Mouse (Mus musculus): ENCODE data around the gene Slc8a1. TPM values are rescaled to one million over a fixed set of nuclear protein-coding genes. Genes with fewer than 3 reads are reported as not detected.

The Slc8a1 gene
- 0.96 and 1.4 TPM in 2 replicates for polyA plus RNA-seq (2012; ENCODE audit: insufficient read depth, insufficient read length, missing spikeins)

GRCm38 (mm10) chr17:81738311-81738755, at the start of gene Slc8a1:
Slc8a1 (minus strand) TSS chr17:81738377.
- Histone ChIP-seq H3K4me1 (ENCODE audit: control insufficient read depth, insufficient read depth, insufficient read length, low read length) (no peaks in the 10 kb centered on the region), H3K27ac (replicated peaks; ENCODE audit: low read depth, low read length) (no peak within 1 kb of the TSS), H3K4me3 (ENCODE audit: insufficient read depth, low read depth, low read length) (no peak within 1 kb of the TSS)

GRCm38 (mm10) chr17:81787350-81787749, 49.2 kb upstream of the Slc8a1 start:
- Histone ChIP-seq H3K4me1 (ENCODE audit: control insufficient read depth, insufficient read depth, insufficient read length, low read length) (no peaks in the 10 kb centered on the region), H3K4me3 (ENCODE audit: insufficient read depth, low read depth, low read length) (no peak overlapping the region), H3K27ac (replicated peaks; ENCODE audit: low read depth, low read length) (no peak overlapping the region)

- no peak overlapping the region for H3K4me3 ChIP-seq (ENCODE audit: insufficient read depth, low read depth, low read length)
- no peak overlapping the region for H3K27ac ChIP-seq (replicated peaks; ENCODE audit: low read depth, low read length)
- H3K4me1 ChIP-seq (ENCODE audit: control insufficient read depth, insufficient read depth, insufficient read length, low read length): no peaks in the 10 kb centered on the region
These were observed 44.1 kb upstream of the Slc8a1 start for GRCm38 (mm10) chr17:81782326-81782725.

GRCm38 (mm10) chr17:81781491-81781890, 43.3 kb upstream of the Slc8a1 start:
- Histone ChIP-seq H3K27ac (replicated peaks; ENCODE audit: low read depth, low read length) (no peak overlapping the region), H3K4me3 (ENCODE audit: insufficient read depth, low read depth, low read length) (no peak overlapping the region), H3K4me1 (ENCODE audit: control insufficient read depth, insufficient read depth, insufficient read length, low read length) (no peaks in the 10 kb centered on the region)

- Histone ChIP-seq H3K27ac (replicated peaks; ENCODE audit: low read depth, low read length) (no peak overlapping the region), H3K4me3 (ENCODE audit: insufficient read depth, low read depth, low read length) (no peak overlapping the region), H3K4me1 (ENCODE audit: control insufficient read depth, insufficient read depth, insufficient read length, low read length) (no peaks in the 10 kb centered on the region)
These were observed 41.7 kb upstream of the Slc8a1 start for GRCm38 (mm10) chr17:81779883-81780282.

GRCm38 (mm10) chr17:81750664-81751063, 12.5 kb upstream of the Slc8a1 start:
- no peak overlapping the region for H3K27ac ChIP-seq (replicated peaks; ENCODE audit: low read depth, low read length)
- no peak overlapping the region for H3K4me3 ChIP-seq (ENCODE audit: insufficient read depth, low read depth, low read length)
- H3K4me1 ChIP-seq (ENCODE audit: control insufficient read depth, insufficient read depth, insufficient read length, low read length): no peaks in the 10 kb centered on the region

GRCm38 (mm10) chr17:81743034-81743433, 4.9 kb upstream of the Slc8a1 start:
- Histone ChIP-seq H3K27ac (replicated peaks; ENCODE audit: low read depth, low read length) (no peak overlapping the region), H3K4me1 (ENCODE audit: control insufficient read depth, insufficient read depth, insufficient read length, low read length) (no peaks in the 10 kb centered on the region), H3K4me3 (ENCODE audit: insufficient read depth, low read depth, low read length) (no peak overlapping the region)

- no peak overlapping the region for H3K4me3 ChIP-seq (ENCODE audit: insufficient read depth, low read depth, low read length)
- H3K27ac ChIP-seq (replicated peaks; ENCODE audit: low read depth, low read length): no peak overlapping the region
- no peaks in the 10 kb centered on the region for H3K4me1 ChIP-seq (ENCODE audit: control insufficient read depth, insufficient read depth, insufficient read length, low read length)
These were observed 2.4 kb upstream of the Slc8a1 start for GRCm38 (mm10) chr17:81740576-81740975.

- Histone ChIP-seq H3K4me3 (ENCODE audit: insufficient read depth, low read depth, low read length) (no peak overlapping the region), H3K4me1 (ENCODE audit: control insufficient read depth, insufficient read depth, insufficient read length, low read length) (no peaks in the 10 kb centered on the region), H3K27ac (replicated peaks; ENCODE audit: low read depth, low read length) (no peak overlapping the region)
These were observed 398 bp downstream of the Slc8a1 start for GRCm38 (mm10) chr17:81737779-81738178.

- no peak overlapping the region for H3K4me3 ChIP-seq (ENCODE audit: insufficient read depth, low read depth, low read length)
- H3K4me1 ChIP-seq (ENCODE audit: control insufficient read depth, insufficient read depth, insufficient read length, low read length): no peaks in the 10 kb centered on the region
- no peak overlapping the region for H3K27ac ChIP-seq (replicated peaks; ENCODE audit: low read depth, low read length)
These were observed 868 bp downstream of the Slc8a1 start for GRCm38 (mm10) chr17:81737309-81737708.

- H3K4me1 ChIP-seq (ENCODE audit: control insufficient read depth, insufficient read depth, insufficient read length, low read length): no peaks in the 10 kb centered on the region
- no peak overlapping the region for H3K27ac ChIP-seq (replicated peaks; ENCODE audit: low read depth, low read length)
- no peak overlapping the region for H3K4me3 ChIP-seq (ENCODE audit: insufficient read depth, low read depth, low read length)
These were observed 2.6 kb downstream of the Slc8a1 start for GRCm38 (mm10) chr17:81735583-81735982.

GRCm38 (mm10) chr17:81729891-81730290, 8.3 kb downstream of the Slc8a1 start:
- Histone ChIP-seq H3K4me1 (ENCODE audit: control insufficient read depth, insufficient read depth, insufficient read length, low read length) (no peaks in the 10 kb centered on the region), H3K27ac (replicated peaks; ENCODE audit: low read depth, low read length) (no peak overlapping the region), H3K4me3 (ENCODE audit: insufficient read depth, low read depth, low read length) (no peak overlapping the region)

- Histone ChIP-seq H3K27ac (replicated peaks; ENCODE audit: low read depth, low read length) (peak overlapping the region; percentile 45; the same call in 1 of the 2 replicates), H3K4me3 (ENCODE audit: insufficient read depth, low read depth, low read length) (no peak overlapping the region), H3K4me1 (ENCODE audit: control insufficient read depth, insufficient read depth, insufficient read length, low read length) (no peaks in the 10 kb centered on the region)
These were observed 25.9 kb downstream of the Slc8a1 start for GRCm38 (mm10) chr17:81712273-81712751.

- H3K27ac ChIP-seq (replicated peaks; ENCODE audit: low read depth, low read length): no peak overlapping the region
- no peak overlapping the region for H3K4me3 ChIP-seq (ENCODE audit: insufficient read depth, low read depth, low read length)
- H3K4me1 ChIP-seq (ENCODE audit: control insufficient read depth, insufficient read depth, insufficient read length, low read length): 0 out of 2 replicates have a peak, but pooled peaks cover 2% of the 10 kb centered on the region
These were observed 33.4 kb downstream of the Slc8a1 start for GRCm38 (mm10) chr17:81704761-81705160.

GRCm38 (mm10) chr17:81703258-81703657, 34.9 kb downstream of the Slc8a1 start:
- H3K27ac ChIP-seq (replicated peaks; ENCODE audit: low read depth, low read length): no peak overlapping the region
- H3K4me1 ChIP-seq (ENCODE audit: control insufficient read depth, insufficient read depth, insufficient read length, low read length): 0 out of 2 replicates have a peak, but pooled peaks cover 2% of the 10 kb centered on the region
- no peak overlapping the region for H3K4me3 ChIP-seq (ENCODE audit: insufficient read depth, low read depth, low read length)

- Histone ChIP-seq H3K27ac (replicated peaks; ENCODE audit: low read depth, low read length) (no peak overlapping the region), H3K4me3 (ENCODE audit: insufficient read depth, low read depth, low read length) (no peak overlapping the region), H3K4me1 (ENCODE audit: control insufficient read depth, insufficient read depth, insufficient read length, low read length) (0 out of 2 replicates have a peak, but pooled peaks cover 2% of the 10 kb centered on the region)
These were observed 36.5 kb downstream of the Slc8a1 start for GRCm38 (mm10) chr17:81701701-81702100.
